Mouse (Mus musculus): ENCODE data around the gene Usp22. TPM values are rescaled to one million over a fixed set of nuclear protein-coding genes. Genes with fewer than 3 reads are reported as not detected.
"Not testable (repeated sequence)": the region's sequence is repeated elsewhere in the genome, so short reads cannot be mapped to it uniquely, and the experiment has no call there.

Gene Usp22
- polyA plus RNA-seq, 2 experiments from 2014 or later = 11.3 to 13.1 TPM

DNA sequence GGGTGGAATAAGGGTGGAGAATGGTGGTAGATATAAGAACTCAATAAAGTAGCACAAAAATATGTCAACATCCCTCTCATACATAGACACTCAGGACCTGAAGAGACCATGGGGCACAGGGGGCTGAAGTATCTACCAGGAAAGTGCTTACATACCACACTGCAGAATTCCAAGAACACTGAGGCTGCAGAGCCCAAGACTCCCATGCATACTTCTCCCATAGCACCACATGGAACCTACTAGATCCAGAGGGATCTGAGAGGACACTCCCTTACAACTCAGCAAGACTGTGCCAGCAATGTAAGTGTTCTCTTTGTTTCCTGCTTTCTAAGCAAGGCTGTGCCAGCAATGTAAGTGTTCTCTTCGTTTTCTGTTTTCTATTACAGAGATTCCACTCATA is 9.0 kb upstream of the Usp22 start:
- no peak for ATAC-seq

DNA sequence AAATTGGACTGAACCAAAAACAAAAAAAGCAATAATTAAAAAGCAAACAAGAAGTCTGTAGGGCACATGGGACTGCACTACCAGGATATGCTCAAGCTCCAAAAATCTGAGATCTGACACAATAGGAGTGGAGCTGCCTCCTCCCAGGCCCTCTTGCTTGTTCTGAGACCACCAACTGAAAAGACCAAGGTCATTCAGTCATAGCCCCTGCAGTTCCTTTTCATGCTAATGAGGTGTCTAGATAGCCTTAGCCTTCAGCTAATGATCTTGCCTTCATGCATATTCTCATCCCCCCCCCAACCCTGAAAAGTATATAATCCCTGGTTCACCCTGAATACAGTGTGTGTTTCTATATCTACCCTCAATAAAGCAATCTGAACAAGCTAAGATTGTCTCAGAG is 6.8 kb upstream of the Usp22 start:
- no peak for ATAC-seq

DNA sequence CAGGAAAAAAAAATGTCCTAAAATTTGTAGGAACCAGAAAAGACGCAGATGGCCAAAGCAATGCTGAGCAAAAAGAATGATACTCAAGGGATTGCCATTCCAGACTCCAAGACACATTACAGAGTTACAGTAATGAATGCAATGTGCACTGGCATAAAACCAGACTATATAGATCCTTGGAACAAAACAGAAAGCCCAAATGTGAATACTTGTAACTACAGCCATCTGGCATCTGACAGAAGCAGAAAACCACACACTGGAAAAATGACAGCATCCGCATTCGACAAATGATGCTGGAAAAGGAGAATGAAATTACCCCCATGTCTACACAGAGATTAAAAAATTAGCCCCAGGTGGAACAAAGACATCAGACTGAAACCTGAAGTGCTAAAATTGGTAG is 5.5 kb upstream of the Usp22 start:
- no peak for ATAC-seq

DNA sequence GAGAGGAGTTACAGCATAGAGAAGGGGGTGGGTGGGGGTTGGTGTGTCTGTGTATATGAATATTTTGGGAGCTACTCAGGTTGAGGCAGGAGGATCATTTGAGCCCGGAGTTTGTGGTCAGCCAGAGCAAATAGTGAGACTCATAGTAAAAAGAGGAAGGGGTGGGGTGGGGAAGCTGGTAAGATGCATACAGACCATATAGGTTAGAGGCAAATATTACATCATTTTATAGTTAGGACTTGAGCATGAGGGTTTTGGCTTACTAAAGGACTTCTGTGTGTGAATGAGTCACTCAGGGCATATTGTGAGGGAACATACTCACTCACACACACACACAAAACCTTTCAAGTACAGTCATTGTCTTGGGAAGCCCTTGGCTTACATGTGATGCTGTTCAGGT is 1.5 kb upstream of the Usp22 start:
- ATAC-seq = no peak

DNA sequence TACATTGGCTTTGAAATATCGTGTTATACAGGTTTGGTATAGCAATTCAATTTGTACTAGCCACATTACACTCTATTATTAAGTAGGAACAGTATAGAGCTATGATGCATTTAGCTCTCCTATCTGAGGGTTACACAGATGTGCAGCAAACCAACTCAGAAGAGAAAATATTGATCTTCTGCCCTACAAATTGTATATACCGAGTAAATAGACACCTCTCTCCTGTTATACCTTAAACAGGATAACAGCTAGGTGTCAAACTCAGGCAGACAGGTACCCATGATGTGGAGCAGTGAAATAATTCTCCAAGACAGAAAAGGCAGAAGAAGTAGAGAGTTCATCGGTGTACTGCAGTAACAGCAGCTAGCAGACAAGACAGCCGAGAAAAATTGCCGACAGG is 923 bp upstream of the Usp22 start:
- ATAC-seq = no peak

DNA sequence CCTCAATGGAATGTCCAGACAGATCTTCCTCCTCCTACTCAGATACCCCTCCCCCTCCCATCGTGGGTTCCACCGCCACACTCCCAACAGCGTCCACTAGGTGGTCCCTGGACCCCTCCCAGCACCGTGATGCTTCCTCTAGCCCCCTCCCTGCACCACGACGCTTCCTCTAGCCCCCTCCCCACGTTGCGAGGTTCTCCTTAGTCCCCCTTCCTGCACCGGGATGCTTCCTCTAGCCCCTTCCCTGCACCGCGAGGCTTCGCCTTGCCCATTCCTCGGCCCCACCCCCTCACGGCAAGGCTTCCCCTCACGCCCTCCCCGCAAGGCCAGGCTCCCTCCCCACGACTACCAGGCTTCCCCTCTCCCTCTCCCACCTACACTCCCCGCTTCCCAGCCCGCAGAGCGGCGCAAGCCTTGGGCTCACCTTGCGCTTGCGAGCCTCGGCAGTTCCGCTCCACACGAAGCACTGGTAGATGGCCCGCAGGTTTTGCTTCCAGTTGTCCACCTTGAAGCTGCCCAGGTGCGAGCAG is 499 bp downstream of the Usp22 start:
- ATAC-seq = peak; percentile 3

DNA sequence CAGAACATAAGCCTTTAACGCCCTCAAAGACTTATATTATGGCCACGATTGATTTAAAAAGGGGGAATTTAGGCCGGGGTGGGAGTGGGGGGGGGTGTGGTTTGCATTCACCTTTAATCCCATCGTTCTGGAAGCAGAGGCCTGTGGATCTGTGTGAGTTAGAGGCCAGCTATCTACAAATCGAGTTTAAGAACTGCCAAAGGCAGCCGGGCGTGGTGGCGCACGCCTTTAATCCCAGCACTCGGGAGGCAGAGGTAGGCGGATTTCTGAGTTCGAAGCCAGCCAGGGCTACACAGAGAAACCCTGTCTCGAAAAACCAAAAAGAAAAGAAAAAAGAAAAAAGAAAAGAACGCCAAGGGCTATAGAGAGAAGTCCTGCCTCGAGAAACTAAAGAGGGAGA is 1.4 kb downstream of the Usp22 start:
- ATAC-seq = not testable (repeated sequence)

DNA sequence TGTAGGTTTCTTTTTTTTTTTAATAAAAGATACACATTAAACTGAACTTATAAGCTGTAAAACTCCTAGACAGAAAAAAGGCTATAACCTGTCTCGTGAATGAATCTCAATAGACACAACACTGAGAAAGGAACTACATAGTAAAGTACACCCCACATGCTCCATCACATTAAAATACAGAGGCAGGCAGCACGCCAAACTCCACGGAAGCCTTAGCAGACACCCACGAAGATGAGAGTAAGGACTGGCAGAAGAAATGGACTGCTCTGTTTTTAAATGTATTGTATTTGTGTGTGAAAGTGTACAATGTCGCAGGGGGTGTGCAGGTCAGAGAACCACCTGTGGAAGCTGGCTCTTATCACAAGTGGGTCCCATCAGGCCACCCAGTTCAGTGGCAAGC is 4.7 kb downstream of the Usp22 start:
- no peak for ATAC-seq

DNA sequence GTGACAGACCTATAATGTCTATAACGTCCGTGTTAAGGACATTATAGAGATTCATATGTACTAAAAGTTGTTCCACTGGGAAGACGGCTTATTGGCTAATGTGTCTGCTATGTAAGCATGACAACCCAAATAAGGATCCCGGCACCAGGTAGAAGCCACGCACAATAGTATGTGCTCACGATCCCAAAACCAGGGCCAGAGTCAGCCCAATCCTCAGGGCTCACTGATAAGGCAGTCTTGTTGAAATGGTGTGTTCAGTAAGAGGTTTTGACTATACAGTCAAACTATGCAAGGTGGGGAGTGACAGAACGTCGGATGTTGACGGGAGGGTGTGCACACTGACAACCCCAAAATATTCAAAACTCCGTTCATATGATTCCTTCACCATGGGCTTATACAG is 10.0 kb downstream of the Usp22 start:
- ATAC-seq = no peak

DNA sequence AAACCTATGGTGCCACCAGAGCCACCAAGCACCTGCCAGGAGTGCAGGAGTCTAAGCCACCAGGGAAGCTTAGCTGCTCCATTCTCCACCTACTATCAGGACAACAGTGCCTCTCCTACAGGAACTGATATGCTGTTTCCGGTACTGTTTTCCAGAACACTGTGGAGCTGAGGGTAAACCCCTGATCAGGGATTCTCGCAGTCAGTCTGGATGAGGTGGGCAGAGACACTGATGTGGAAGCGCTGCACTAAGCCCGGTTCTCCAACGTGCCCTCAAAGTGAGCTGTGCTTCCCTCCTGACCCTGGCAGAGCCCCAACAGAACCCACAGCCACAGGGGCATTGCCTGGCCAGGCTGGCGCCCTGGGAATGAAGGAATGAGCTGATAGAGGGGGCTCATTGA is 10.5 kb downstream of the Usp22 start:
- no peak for ATAC-seq

DNA sequence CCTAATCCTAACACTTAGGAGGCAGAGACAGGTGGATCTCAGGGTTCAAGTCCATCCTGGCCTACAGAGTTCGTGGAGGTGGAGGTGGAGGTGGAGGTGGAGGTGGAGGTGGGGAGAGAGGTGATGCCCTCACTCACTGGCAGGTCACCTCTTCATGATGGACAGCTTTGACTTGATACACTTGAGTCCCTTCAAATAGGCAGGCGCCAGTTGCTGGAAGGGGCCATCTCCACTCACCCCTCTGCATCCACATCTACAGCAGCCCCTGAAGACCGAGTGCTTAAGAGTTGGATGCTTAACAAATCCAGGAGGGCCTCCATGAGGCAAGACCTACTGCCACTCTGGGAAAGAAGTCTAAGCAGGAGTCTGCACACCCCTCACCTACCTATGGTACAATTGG is 11.5 kb downstream of the Usp22 start:
- ATAC-seq = no peak

DNA sequence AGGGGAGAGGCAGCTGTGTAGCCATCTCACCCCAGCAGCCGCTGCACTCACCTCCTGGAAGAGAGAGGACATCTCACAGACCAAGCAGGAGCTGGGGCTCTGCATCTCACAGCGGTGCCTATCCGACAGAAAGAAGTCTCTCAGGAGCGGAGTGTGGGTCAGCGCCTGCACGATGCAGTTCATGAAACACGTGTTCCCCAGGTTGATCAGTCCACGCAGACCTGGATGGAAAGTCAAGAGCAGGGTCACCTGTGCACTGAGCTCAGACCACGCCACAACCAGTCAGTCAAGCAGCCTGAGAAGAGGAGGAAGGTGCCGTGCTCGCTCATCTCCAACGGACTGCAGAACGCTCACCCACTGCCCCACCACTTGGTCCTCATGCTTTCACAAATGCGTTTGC is 12.1 kb downstream of the Usp22 start:
- no peak for ATAC-seq

DNA sequence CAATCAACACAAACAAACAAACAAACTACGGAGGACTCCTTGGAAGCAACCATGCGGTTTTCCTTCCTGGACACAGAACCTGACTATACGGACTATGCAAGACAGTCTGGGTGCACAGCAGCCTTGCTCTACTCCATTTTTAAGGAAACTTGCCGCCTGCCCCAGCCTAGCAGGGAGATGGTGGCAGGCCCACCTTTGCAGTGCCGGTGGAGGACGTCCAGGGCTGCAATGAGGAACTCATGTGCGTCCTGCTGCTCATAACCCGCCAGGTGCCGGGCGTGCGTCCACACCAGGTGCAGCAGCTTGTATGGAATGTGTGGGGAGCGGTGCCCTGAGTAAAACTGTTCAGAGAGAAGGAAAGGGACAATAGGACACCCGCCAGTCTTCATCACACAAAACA is 13.7 kb downstream of the Usp22 start:
- ATAC-seq = no peak

DNA sequence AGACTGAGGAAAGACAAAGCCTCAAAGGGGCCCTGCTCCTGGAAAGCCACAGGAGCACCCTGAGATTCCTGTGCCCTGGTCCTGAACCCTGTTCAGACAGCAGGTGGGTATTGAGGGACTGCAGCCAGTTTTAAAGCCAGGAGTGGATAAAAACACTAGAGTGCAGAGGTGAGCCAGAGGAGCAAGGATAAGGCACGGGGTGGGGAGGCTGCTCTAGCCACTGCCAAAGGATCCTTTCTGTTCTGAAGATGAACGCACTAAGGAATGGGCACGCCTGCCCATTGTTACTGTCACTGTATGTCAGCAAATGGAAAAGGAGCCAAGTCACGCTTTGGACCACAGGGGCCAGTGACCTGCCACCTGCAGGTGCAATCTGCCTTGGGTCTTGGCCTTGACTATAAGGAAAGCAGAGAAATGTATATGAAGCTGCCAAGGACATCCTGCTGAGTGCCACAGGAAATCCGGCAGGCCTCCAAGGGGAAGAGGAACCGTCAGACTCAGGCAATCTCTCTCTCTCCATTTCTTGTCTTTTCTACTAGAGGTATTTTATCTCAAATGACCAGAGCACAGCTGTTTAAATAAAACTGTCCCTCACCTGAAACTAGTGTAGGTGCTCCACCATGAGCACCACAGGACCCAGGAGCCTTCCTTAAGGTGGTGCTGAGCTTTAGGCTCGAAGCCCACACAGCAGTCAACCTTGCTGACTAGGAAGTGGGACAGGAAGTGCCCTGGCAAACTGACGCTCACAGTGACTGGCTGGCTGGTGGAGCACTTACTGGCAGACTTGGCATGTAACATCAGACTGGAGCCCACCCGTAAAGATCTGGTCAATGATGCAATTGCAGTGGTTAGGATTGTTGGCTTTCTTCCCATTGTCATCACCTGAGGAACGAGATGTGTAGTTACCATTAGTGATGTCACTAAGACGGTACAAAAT is 14.8 kb downstream of the Usp22 start:
- peak; percentile 45 for ATAC-seq

DNA sequence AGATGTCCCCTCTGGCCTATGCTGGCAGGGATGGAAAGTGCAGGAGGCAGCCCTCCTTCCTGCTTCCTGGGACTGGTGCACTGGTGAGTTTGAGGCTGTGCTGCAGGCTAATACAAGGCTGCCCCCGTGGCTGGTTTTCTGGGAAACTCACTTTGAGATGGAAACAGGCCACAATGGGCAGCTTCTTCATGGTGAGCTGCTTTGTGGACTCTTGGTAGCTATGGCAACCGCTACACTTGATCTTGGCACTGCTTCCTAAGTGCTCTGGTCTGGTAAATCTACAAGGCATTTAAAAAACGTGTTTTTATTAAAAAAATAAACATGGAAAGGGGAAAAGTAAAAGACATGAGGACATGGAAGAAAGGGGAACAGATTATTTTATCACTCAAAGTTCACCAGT is 16.7 kb downstream of the Usp22 start:
- no peak for ATAC-seq

DNA sequence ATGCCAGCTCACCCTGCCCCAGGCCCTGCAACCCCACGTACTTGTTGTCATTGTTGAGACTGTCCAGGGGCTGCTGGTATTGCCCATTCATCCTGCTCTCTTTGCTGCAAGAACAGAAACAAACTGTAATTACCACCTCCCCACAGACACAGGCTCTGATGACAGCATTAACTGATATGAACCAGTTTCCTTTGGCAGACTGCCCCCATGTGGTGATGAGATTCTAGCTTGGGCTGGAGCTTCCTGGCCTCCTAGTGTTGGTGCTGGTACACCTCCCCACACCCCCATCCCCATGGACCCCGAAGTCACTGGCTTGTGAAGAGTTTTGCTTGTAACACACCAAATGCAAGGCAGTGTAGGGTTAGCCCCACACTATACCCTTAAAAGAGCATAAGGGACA is 19.1 kb downstream of the Usp22 start:
- ATAC-seq = peak; percentile 43

DNA sequence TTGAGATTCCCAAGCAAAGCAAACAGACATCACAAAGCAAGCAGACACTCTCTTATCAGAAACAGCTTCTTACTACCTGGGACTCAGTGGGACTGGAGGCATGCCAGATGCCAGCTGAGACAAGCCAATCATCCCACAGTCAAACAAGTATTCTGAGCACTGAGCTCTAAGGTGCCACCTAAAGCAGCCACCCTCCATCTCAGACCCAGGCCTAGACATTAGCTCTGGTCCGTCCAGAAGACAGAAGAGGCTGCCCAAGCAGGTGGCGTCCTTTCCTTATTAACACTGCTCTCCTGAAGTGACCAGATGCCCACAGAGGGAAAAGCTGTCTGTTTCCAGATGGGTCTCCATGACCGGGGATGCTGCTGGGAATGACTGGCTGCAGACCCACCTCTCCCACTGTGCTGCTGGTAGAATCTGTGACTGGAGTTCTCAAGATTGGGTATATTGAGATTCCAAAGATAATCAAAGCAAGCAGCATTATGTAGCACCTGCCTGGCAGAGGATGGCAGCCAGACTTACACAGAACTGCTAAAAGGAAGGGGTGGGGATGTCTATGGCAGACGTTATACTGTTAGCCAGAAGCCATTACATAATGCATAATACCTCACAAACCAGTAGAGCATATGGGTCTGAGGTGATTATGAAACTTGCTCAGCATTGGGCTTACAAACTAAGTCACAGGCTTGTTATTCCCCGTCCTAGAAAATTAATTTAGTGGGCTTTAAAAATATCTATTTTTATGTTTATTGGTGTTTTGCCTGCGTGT is 24.4 kb downstream of the Usp22 start:
- ATAC-seq = no peak

DNA sequence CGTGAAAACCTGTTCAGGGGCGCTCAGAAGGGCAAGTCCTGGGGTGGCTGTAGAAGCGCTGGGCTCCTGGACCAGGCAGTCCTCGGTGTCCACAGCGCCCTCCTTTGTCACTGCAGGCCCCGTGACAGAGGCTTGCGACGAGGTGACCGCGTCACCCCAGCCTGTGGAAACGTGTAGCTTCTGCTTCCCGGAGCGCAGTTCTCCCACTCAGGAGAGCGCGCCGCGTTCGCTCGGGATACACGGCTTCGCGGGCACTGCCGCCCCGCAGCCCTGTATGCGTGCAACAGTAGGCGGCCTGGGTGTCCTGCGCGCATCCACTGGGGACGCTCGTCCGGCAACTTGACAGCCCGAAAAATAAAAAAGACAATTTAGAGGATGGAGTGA is 27.6 kb downstream of the Usp22 start:
- no peak for ATAC-seq

DNA sequence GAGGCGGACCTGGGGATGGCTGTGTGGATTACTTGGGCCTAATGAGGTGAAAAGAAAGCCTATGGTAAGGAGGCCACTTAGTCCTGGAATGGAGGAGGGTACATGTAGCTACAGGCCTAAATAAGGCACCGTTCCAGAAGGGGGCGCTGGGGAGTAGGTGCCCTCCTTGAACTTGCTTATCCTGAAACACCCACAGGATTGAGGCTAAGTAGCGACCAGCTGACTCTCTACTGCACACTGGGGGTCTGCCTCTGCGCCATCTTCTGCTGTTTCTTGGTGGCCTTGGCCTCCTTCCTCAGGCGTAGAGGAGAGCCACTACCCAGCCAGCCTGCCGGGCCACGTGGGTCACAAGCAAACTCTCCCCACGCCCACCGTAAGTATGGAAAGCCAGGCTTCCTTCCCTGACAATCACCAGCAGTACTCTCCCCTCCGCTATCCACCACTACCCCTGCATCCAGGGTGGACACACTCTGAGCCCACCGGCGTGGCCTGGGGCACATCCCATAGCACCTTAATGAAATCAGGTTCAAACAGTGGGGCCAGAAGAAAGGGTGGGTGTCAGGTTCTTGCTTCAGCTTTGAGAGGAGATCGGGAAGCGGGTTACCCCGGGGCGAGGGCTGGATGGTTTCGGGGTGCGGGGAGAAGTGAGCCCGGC is 28.1 kb downstream of the Usp22 start:
- ATAC-seq = no peak

DNA sequence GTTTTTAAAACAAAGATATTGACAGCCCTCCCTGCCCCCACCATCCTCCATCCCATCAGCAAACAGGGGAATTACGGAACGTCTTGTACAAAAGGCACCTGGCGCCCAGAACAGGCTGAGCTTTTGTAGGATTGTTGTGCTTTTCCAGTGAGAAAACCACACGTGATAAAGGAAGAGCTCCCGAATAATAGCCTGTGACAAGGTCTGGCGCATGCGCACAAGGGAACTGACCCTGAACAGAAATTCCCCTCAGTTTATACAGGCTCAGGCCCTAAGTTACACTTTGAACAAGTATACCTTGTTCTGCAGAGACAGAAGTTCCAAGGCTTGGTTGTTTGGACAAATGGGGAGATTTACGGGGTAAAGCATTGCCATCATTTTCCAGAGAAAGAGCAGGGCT is 29.3 kb downstream of the Usp22 start:
- no peak for ATAC-seq

DNA sequence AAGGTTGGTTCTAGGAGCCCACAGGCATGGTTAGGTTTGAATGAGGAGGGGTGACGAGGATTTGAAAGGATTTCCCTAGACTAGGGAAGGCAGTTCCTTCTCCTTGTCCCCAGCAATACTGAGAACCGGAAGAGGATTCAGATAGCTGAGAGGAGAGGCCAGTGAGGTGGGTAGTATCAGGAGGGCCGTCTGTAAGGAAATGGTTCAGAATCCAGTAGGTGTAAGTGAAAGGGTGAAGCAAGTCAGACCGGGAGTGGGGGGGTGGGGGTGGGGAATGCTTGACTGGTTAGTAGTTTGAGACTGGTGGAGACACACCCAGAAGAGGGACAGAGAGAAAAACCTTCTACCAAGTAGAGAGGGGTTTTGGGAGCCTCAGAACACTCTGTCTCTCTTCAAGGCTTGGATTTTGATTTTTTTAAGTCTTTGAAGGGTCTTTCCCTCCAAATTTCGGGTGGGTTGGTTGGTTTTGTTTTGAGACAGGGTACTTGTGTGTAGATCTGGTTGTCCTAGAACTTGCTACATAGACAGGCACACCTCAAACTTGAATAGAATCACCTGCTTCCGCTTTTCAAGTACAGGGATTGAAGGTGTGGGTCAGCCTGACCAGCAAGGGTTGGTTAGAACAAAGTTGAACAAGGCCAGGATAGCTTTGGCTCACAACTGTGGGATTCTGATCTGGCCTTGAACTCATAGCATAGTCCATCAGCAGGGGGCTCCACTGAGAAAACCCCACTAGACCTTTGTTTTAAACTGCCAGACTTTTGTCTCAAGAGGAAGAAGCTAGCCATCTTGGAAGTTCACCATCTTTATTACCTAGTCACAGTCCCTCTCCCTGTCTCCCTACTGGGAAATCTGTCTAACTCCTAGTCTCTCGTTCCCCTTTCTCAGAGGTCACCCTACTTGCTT is 31.0 kb downstream of the Usp22 start:
- ATAC-seq = no peak

DNA sequence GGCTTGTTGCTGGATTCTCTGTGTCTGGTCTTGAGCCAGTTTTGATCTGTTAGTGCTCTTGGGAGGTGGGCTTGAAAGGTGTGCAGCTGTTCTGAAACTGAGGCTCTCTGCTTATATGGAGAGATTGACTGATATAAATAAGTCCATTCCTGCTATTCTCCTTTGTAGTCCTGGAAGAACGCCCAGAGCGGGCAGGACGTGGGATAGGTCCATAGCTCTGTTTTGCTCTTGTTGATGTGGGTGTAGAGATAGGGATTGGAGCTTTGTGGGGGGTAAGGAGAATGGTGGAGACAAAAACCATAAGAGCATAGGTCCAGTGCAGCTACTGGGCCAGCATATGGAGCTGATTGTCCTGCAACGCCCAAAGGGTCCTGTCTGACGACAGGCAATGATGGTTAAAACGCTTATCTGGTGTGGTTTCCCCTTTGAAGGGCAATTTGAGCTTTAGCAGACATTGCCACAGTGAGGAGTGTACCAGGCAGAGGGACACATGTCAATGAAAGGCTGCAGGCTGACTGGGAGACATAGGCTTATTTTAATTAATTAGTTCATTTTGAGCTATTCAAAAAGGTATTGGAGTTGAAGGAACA is 31.8 kb downstream of the Usp22 start:
- ATAC-seq = no peak
